Mouse (Mus musculus) cerebellum, adult 2 months (tissue): ENCODE data around the gene Fgd5.

ENCODE experiments used
- CTCF ChIP-seq: fragments of 200-500 bp; IDR thresholded peaks from 2 replicates; pipeline ENCODE4 v1.5.1; 2011; ENCODE audit warnings: low read depth, mild to moderate bottlenecking, control low read depth, low read length, moderate library complexity, borderline replicate concordance; ENCODE audit not compliant: insufficient read depth
- POLR2A ChIP-seq: fragments of 200-500 bp; IDR thresholded peaks from 2 replicates; pipeline ENCODE4 v1.6.1; 2011; ENCODE audit warnings: low read length, control low read depth, borderline replicate concordance; ENCODE audit not compliant: insufficient read depth

DNA sequence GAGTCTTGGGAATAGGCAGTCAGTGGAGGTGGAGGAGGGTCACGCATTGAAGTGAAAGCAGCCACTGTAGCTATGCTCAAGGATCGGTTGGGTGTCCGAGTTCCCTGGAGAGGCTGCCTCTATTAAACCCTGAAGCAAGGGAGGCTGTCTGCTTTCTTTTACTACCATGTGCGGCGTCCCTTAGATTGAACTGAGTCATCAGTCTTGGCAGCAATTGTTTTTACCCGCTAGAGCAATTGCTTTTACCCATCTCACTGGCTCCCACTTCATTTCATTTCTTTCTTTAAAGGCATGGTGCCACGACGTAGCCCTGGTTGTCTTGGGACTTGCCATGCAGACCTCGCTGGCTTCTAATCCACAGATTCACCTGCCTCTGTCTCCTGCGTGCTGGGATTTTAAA is 85.4 kb downstream of the Fgd5 start:
- TF ChIP-seq CTCF (no peak), POLR2A (no peak)
